Mouse (Mus musculus): ENCODE results near the gene Zfp931. TPM values are rescaled to one million over a fixed set of nuclear protein-coding genes. Genes with fewer than 3 reads are reported as not detected.
A peak's percentile ranks its signal among the peaks of the same experiment; 100 is the strongest.
"Not testable (repeated sequence)": the region's sequence is repeated elsewhere in the genome, so short reads cannot be mapped to it uniquely, and the experiment has no call there.

Zfp931 gene
- 19.4 and 19.5 TPM in 2 replicates for total RNA-seq (2012; rRNA removed)

DNA sequence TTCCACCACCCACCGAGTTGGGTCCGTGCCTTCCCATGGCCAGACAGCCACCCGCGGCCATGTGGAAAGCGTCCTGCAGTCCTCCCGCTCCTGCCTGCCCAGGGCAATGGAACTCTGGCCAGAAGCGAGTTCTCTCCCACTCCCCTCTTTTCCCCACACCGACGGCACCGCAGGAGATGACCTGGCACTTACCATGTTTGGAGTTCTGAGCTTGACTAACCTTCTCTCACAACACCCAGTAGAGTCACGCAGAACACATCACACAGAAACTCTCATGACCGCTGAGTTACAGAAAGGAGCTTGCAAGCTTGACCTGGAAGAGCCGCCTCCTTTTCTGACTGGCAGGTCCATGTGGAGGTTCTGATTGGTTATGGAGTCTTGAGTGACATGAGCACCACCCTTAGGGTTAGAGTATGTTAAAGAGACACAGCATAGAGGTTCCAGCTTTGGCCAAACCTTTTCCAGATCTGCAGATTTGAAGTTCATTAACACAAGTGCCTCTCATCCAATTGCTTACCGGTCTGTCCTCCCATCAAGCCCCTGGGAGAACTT lies at the start of gene Zfp931:
Gene Zfp931 (minus strand): TSS at position 311 of the 552 bp plus-strand sequence.
- H3K36me3 ChIP-seq (ENCODE audit: control insufficient read depth, insufficient read depth, low read length, poor library complexity, severe bottlenecking); H3K4me1 ChIP-seq (ENCODE audit: control insufficient read depth in 2 of 2, insufficient read depth in 2 of 2, low read length in 2 of 2, poor library complexity in 1 of 2); H3K9me3 ChIP-seq (ENCODE audit: control insufficient read depth, insufficient read depth, low read depth, low read length); in situ Hi-C loops (cut with MboI; ENCODE audit: low sequenced_read_pairs in 2 of 2, unreplicated experiment in 2 of 2); DNase-seq (ENCODE audit: low read depth, low spot score); H3K27ac ChIP-seq (ENCODE audit: insufficient read depth, low read depth, low read length, poor library complexity, severe bottlenecking): not testable (repeated sequence)
- Histone ChIP-seq H3K9ac (ENCODE audit: insufficient read depth, low read depth, low read length, poor library complexity, severe bottlenecking) (peak within 1 kb of the TSS; percentile 48), H3K4me3 (ENCODE audit: insufficient read depth in 1 of 2, low read depth in 1 of 2, low read length in 2 of 2, poor library complexity in 1 of 2, severe bottlenecking in 1 of 2) (peak within 1 kb of the TSS; percentile 43 to 65; a peak in 2 of 4 replicates)

DNA sequence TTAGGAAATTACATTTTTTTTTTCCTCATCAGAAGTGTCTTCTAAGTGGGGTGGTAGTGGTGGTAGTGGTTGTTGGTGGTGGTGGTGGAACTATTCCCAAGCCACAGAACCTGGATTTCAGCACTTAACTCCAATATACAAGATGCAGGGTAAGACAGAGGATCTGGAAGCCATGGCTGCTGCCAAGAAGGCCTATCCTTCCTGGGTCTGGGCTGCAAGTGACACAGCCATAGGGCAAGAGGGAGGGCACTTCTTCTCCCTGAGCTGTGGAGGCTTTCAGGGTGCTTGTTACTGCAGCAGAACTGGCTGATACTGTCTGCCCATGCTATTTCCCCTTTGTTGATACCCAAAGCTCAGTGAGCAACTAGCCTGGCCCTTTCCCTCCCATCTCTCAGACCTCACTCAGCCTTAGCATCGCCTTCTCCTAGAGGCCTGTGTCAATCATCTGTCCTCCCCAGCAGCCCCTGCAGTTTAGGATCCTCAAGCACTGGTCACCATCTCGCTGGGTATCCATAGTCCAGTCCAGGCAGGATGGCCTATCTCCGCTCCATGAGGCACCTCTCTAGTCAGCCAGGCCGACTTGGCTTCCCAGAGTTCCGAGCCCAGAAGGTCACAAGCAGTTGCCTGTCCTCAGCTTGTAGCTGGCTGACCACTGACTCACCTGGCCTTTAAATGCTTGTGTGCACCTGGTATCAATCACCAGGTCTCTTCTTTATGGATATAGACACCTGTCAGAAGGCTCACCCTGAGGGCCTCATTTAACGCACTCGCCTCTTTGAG lies 48.0 kb upstream of the Zfp931 start:
- in situ Hi-C loops (cut with MboI; ENCODE audit: low sequenced_read_pairs in 2 of 2, unreplicated experiment in 2 of 2) = no loop called here
- no peaks in the 10 kb centered on the region for H3K36me3 ChIP-seq (ENCODE audit: control insufficient read depth, insufficient read depth, low read length, poor library complexity, severe bottlenecking)

DNA sequence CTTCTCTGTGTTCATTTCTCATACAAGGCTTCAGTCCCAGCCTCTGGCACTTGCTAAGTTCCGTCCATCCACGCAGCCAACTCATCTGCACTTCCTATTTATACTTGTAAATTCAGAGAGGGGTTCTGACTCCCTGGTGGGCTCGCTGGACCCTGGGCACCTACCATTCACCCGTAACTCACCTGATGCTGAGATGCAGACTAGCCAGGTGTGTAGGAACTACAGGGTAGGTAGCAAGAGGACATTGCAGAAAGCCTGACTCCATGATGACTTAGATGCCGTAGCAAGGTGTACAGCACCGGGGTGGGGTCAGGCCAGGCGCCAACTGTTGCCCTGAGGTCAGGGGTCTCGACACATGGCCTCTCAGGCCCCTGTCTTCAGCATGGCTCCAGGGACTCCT lies 47.2 kb upstream of the Zfp931 start:
- in situ Hi-C loops (cut with MboI; ENCODE audit: low sequenced_read_pairs in 2 of 2, unreplicated experiment in 2 of 2) = no loop called here
- Histone ChIP-seq H3K4me3 (ENCODE audit: insufficient read depth in 1 of 2, low read depth in 1 of 2, low read length in 2 of 2, poor library complexity in 1 of 2, severe bottlenecking in 1 of 2) (no peak overlapping the region), H3K9ac (ENCODE audit: insufficient read depth, low read depth, low read length, poor library complexity, severe bottlenecking) (no peak overlapping the region), H3K36me3 (ENCODE audit: control insufficient read depth, insufficient read depth, low read length, poor library complexity, severe bottlenecking) (no peaks in the 10 kb centered on the region), H3K27ac (ENCODE audit: insufficient read depth, low read depth, low read length, poor library complexity, severe bottlenecking) (no peak overlapping the region), H3K4me1 (ENCODE audit: control insufficient read depth in 2 of 2, insufficient read depth in 2 of 2, low read length in 2 of 2, poor library complexity in 1 of 2) (peaks cover 0 to 6% of the 10 kb centered on the region in 2 experiments; a peak in 2 of 4 replicates), H3K9me3 (ENCODE audit: control insufficient read depth, insufficient read depth, low read depth, low read length) (no peaks in the 10 kb centered on the region)
- DNase-seq (ENCODE audit: low read depth, low spot score) = no peak
- TF ChIP-seq ZNF384 (IDR thresholded peaks at IDR 0.05; ENCODE audit: low read depth, low read length) (no peak), ZC3H11A (IDR thresholded peaks at IDR 0.05; ENCODE audit: borderline replicate concordance, low read depth, low read length) (no peak)

More for the DNA sequence above, 48.0 kb upstream of the Zfp931 start:
- no peak overlapping the region for H3K27ac ChIP-seq (ENCODE audit: insufficient read depth, low read depth, low read length, poor library complexity, severe bottlenecking)
- no peaks in the 10 kb centered on the region for H3K9me3 ChIP-seq (ENCODE audit: control insufficient read depth, insufficient read depth, low read depth, low read length)
- no peak overlapping the region for H3K4me3 ChIP-seq (ENCODE audit: insufficient read depth in 1 of 2, low read depth in 1 of 2, low read length in 2 of 2, poor library complexity in 1 of 2, severe bottlenecking in 1 of 2)
- no peak overlapping the region for H3K9ac ChIP-seq (ENCODE audit: insufficient read depth, low read depth, low read length, poor library complexity, severe bottlenecking)
- H3K4me1 ChIP-seq (ENCODE audit: control insufficient read depth in 2 of 2, insufficient read depth in 2 of 2, low read length in 2 of 2, poor library complexity in 1 of 2) = peaks cover 0 to 6% of the 10 kb centered on the region in 2 experiments; a peak in 2 of 4 replicates
- TF ChIP-seq HCFC1 (IDR thresholded peaks at IDR 0.05; ENCODE audit: borderline replicate concordance, insufficient read depth, low read length) (no peak), MAFK (IDR thresholded peaks at IDR 0.05; ENCODE audit: insufficient read depth, low read depth, low read length) (no peak), ZNF384 (IDR thresholded peaks at IDR 0.05; ENCODE audit: low read depth, low read length) (no peak), ZC3H11A (IDR thresholded peaks at IDR 0.05; ENCODE audit: borderline replicate concordance, low read depth, low read length) (no peak), CHD2 (IDR thresholded peaks at IDR 0.05; ENCODE audit: low read depth, low read length) (no peak)
- DNase-seq (ENCODE audit: low read depth, low spot score) = no peak

DNA sequence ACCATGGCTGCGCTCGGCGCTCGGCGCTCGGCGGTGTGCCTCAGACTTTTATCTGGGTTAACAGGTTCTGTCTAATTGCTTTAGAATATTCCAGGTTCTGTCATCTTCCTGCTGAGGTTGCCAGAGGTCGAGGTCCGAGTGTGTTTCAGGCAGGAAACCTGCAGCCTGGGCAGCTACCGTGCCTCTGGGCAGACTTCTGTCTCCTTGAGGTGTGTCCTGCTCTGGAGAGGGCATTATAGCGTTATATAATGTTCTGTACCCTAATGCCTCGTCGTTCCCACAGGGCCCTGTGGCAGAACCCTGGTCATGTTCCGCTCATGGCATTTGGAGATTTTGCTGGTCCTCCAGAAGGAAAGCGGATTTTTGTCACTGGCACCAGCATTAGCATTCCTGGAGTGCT lies 45.2 kb upstream of the Zfp931 start:
- Histone ChIP-seq H3K4me1 (ENCODE audit: control insufficient read depth in 2 of 2, insufficient read depth in 2 of 2, low read length in 2 of 2, poor library complexity in 1 of 2) (peaks cover 0 to 10% of the 10 kb centered on the region in 2 experiments; a peak in 2 of 4 replicates), H3K4me3 (ENCODE audit: insufficient read depth in 1 of 2, low read depth in 1 of 2, low read length in 2 of 2, poor library complexity in 1 of 2, severe bottlenecking in 1 of 2) (no peak overlapping the region), H3K9me3 (ENCODE audit: control insufficient read depth, insufficient read depth, low read depth, low read length) (no peaks in the 10 kb centered on the region), H3K27ac (ENCODE audit: insufficient read depth, low read depth, low read length, poor library complexity, severe bottlenecking) (no peak overlapping the region), H3K9ac (ENCODE audit: insufficient read depth, low read depth, low read length, poor library complexity, severe bottlenecking) (no peak overlapping the region), H3K36me3 (ENCODE audit: control insufficient read depth, insufficient read depth, low read length, poor library complexity, severe bottlenecking) (no peaks in the 10 kb centered on the region)
- no peak for TF ChIP-seq CHD2 (IDR thresholded peaks at IDR 0.05; ENCODE audit: low read depth, low read length)
- no peak for TF ChIP-seq ZC3H11A (IDR thresholded peaks at IDR 0.05; ENCODE audit: borderline replicate concordance, low read depth, low read length)
- TF ChIP-seq ZNF384 (IDR thresholded peaks at IDR 0.05; ENCODE audit: low read depth, low read length) = no peak
- no peak for TF ChIP-seq MAFK (IDR thresholded peaks at IDR 0.05; ENCODE audit: insufficient read depth, low read depth, low read length)
- TF ChIP-seq HCFC1 (IDR thresholded peaks at IDR 0.05; ENCODE audit: borderline replicate concordance, insufficient read depth, low read length) = no peak
- DNase-seq (ENCODE audit: low read depth, low spot score) = no peak
- in situ Hi-C loops (cut with MboI; ENCODE audit: low sequenced_read_pairs in 2 of 2, unreplicated experiment in 2 of 2) = no loop called here
